Mouse (Mus musculus) T-helper 2 cell (primary cell): ENCODE results near the gene Olfr311.

ENCODE experiments used
- in situ Hi-C: fragments of 300-600 bp; cut with MboI, MseI; formaldehyde crosslinking; loops from one replicate; pipeline ENCODE4 v1.15.1; 2025; ENCODE audit warnings: high pct_unique_total_duplicates

The Olfr311 gene

GRCm38 (mm10) chr11:58870961-58871360 lies 31.9 kb downstream of the Olfr311 start:
- in situ Hi-C loops, result no loop called here

GRCm38 (mm10) chr11:58883756-58884155 lies 44.7 kb downstream of the Olfr311 start:
- in situ Hi-C loops, result no loop called here

- in situ Hi-C loops, result no loop called here
These were observed 51.5 kb downstream of the Olfr311 start for GRCm38 (mm10) chr11:58890511-58890910.
